Mouse (Mus musculus) embryo, embryonic 10 days (tissue): ENCODE measurements around the gene Larp6.

Source experiments
- DNase-seq: peaks from one replicate; pipeline ENCODE4 v3.0.0-alpha.2; 2015; ENCODE audit warnings: low spot score

Larp6 gene

GRCm38 (mm10) chr9:60765181-60765580 is 52.4 kb downstream of the Larp6 start:
- peak; percentile 55 for DNase-seq

- no peak for DNase-seq
Measured at GRCm38 (mm10) chr9:60768393-60768792, 55.6 kb downstream of the Larp6 start.

DNA sequence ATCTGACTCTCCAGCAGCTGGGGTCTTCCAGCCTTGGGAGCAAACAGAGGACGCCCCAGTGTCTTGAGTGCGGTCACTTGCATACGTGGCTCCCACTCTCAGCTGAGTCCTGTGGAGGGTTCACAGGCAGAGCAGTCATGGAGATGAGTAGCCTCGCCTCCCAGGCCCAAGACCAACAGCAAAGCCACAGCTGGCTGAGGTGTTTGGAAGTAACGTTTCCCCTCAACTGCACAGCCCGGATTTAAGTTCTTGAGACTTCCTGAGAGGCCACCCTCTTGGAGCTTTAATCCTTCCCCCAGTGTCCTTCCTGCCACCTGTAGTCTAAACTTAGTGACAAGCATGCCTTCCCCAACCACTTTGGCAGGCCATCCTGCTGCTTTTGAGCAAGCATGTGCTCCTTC is 56.9 kb downstream of the Larp6 start:
- DNase-seq = no peak

GRCm38 (mm10) chr9:60773713-60774112 is 60.9 kb downstream of the Larp6 start:
- DNase-seq = no peak

DNA sequence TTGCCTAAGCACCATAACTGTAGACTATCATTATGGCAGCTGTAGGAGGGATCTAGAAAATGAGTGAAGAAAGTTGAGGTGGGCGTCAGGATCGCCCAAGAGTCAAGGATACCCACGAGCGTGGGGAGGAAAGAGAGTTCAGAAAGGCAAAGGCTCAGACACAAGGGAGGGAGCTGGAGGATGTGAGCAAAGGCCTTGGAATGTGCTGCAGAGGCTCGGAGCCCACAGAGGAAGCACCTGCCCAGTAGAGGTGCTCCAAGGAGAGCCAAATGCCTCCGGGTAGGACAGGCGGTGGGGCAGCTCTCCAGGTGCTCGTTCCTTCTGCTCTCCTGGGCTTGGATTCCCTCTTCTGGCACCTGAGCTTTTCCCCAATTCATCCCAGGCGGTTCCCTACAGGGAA is 64.1 kb downstream of the Larp6 start:
- no peak for DNase-seq

GRCm38 (mm10) chr9:60782057-60782789 is 69.4 kb downstream of the Larp6 start:
- DNase-seq = no peak

DNA sequence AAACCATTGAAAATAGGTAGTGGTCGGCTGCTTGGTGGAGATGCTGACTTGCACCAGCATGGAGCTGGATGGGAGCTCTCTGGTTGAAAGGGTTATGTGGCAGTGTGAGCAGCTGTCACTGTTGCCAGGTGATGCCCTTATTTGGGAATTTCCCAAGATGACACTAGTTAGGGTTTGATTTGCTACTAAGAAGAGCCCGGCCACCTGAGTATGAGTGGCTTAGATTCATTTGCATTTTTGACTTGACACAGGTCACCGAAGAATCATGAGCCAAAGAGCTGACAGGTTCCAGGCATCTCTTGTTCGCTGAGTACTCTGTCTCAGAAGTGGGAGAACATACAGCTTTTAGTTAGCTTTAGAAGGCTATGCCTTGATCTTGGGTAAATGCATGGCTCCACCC is 72.3 kb downstream of the Larp6 start:
- no peak for DNase-seq

- DNase-seq = no peak
Measured at GRCm38 (mm10) chr9:60787517-60788110, 74.8 kb downstream of the Larp6 start.
